Mouse (Mus musculus): ENCODE data around the gene Tnxb.

Gene Tnxb

GRCm38 (mm10) chr17:34643944-34644343, 26.4 kb upstream of the Tnxb start:
- no peak for DNase-seq (ENCODE audit: low spot score)

GRCm38 (mm10) chr17:34644608-34645007, 25.7 kb upstream of the Tnxb start, which contains the start of gene Fkbpl:
TSS of gene Fkbpl (plus strand) at chr17:34644764.
- peak; percentile 98 for DNase-seq (ENCODE audit: low spot score)

GRCm38 (mm10) chr17:34645256-34645829, 25.0 kb upstream of the Tnxb start:
- DNase-seq (ENCODE audit: low spot score) = no peak

GRCm38 (mm10) chr17:34645831-34646511, 24.4 kb upstream of the Tnxb start:
- no peak for DNase-seq (ENCODE audit: low spot score)

- DNase-seq (ENCODE audit: low spot score) = peak; percentile 94
Measured at GRCm38 (mm10) chr17:34646906-34647787, 23.2 kb upstream of the Tnxb start, which contains the start of gene Atf6b. TSS of gene Atf6b (plus strand) at chr17:34647146.

GRCm38 (mm10) chr17:34648141-34648890, 22.0 kb upstream of the Tnxb start:
- DNase-seq (ENCODE audit: low spot score) = no peak

GRCm38 (mm10) chr17:34649106-34649864, 21.1 kb upstream of the Tnxb start:
- no peak for DNase-seq (ENCODE audit: low spot score)

- DNase-seq (ENCODE audit: low spot score) = no peak
Measured at GRCm38 (mm10) chr17:34650781-34651180, 19.6 kb upstream of the Tnxb start.

- DNase-seq (ENCODE audit: low spot score) = no peak
Measured at GRCm38 (mm10) chr17:34651507-34652221, 18.7 kb upstream of the Tnxb start.

GRCm38 (mm10) chr17:34652546-34652945, 17.8 kb upstream of the Tnxb start:
- no peak for DNase-seq (ENCODE audit: low spot score)

GRCm38 (mm10) chr17:34652985-34653384, 17.4 kb upstream of the Tnxb start:
- no peak for DNase-seq (ENCODE audit: low spot score)

GRCm38 (mm10) chr17:34653746-34654285, 16.5 kb upstream of the Tnxb start:
- DNase-seq (ENCODE audit: low spot score) = no peak

GRCm38 (mm10) chr17:34654392-34654791, 15.9 kb upstream of the Tnxb start:
- DNase-seq (ENCODE audit: low spot score) = no peak

- no peak for DNase-seq (ENCODE audit: low spot score)
Measured at GRCm38 (mm10) chr17:34655160-34655559, 15.2 kb upstream of the Tnxb start.

- DNase-seq (ENCODE audit: low spot score) = no peak
Measured at GRCm38 (mm10) chr17:34655581-34655991, 14.7 kb upstream of the Tnxb start.

- no peak for DNase-seq (ENCODE audit: low spot score)
Measured at GRCm38 (mm10) chr17:34656666-34657065, 13.7 kb upstream of the Tnxb start.

- no peak for DNase-seq (ENCODE audit: low spot score)
Measured at GRCm38 (mm10) chr17:34657271-34657670, 13.1 kb upstream of the Tnxb start.

GRCm38 (mm10) chr17:34658145-34658544, 12.2 kb upstream of the Tnxb start:
- DNase-seq (ENCODE audit: low spot score) = no peak

GRCm38 (mm10) chr17:34658591-34658990, 11.7 kb upstream of the Tnxb start:
- DNase-seq (ENCODE audit: low spot score) = no peak

- DNase-seq (ENCODE audit: low spot score) = no peak
Measured at GRCm38 (mm10) chr17:34659181-34659896, 11.0 kb upstream of the Tnxb start.
